Mouse (Mus musculus): Measurements from ENCODE around the gene Cd86.
A peak's percentile ranks its signal among the peaks of the same experiment; 100 is the strongest.

The Cd86 gene

GRCm38 (mm10) chr16:36661330-36661729 is 4.6 kb downstream of the Cd86 start:
- DNase-seq (ENCODE audit: low read depth, low spot score): no peak

GRCm38 (mm10) chr16:36655910-36656309 is 10.0 kb downstream of the Cd86 start:
- DNase-seq (ENCODE audit: low read depth, low spot score): peak; percentile 21

DNA sequence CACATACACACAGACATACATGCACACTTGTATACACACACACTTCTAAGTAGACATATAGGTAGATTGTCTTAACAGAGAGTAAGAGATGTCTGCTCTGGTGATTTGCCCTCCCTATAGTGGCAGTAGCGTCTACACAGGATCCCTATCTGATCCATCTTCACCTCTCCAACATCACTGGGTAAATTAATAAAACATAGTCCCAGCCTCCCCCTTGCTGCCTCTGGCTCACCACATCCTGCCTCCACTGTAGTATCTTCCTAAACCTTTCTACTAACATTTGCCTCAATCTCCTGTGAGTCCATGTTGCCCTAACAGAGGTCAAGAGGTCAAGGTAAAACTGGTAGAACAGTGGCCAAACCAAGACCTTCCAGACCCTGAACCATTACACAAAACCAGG is 10.7 kb downstream of the Cd86 start:
- DNase-seq (ENCODE audit: low read depth, low spot score): no peak

GRCm38 (mm10) chr16:36651174-36651766 is 14.6 kb downstream of the Cd86 start:
- DNase-seq (ENCODE audit: low read depth, low spot score): no peak

- no peak for DNase-seq (ENCODE audit: low read depth, low spot score)
Observed at GRCm38 (mm10) chr16:36650511-36650910, 15.4 kb downstream of the Cd86 start.

GRCm38 (mm10) chr16:36649304-36649703 is 16.6 kb downstream of the Cd86 start:
- DNase-seq (ENCODE audit: low read depth, low spot score): no peak

- DNase-seq (ENCODE audit: low read depth, low spot score): no peak
Observed at GRCm38 (mm10) chr16:36645124-36645523, 20.8 kb downstream of the Cd86 start.

DNA sequence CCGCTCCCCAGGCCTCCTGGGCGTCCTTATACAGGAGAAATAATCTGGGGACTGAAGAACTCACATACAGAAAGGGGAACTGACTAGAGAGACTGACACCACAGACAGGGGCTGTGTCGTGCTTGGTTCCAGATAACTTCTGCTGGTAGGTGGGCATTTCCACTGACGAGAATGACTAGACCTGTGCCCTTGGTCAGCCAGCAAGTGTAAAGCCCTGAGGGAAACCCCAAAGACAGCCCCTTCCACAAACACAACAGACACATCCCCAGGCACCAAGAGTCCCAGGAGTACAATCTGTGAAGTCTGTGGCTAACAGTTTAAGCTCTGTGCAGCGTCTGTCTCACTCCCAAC is 23.2 kb downstream of the Cd86 start:
- DNase-seq (ENCODE audit: low read depth, low spot score): no peak

DNA sequence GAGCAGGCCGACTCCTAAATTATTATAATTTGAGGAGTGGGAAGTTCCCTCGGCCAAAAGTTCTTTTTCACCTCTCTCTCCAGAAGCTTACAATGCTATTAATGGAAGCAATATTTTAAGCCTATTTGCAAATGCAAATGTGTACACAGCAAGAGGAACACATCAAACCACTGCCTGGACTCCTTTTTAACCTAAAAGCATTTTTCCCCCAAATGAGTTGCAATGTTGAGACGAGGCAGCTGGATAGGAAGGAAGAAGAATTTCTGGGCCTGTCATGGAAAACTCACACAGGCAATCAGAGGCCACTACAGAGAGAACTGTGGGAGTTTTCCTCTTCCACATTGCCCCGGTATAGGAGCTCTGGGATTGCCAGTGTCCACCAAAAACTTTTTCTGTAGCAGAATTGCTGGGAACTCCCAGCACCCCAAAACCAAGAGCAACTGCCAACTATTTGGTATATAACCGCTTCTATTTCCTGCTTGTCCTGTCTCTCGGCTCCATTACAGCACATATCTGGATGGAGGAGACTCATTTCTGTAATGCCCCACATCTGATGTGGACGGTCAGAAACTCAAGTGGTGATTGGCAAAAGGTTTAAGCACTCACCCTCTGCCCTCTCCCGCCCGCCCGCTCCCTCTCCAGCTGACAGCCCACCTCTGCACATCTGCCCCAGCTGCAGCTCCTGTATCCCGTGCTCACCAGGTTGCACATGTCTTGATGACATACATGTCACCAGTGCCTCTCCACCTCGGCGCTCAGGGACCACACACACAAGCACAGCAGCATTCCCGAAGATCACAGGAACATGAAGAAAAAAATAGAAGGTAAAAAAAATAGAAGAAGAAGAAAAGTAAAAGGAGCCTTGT is 23.8 kb downstream of the Cd86 start:
- no peak for DNase-seq (ENCODE audit: low read depth, low spot score)

GRCm38 (mm10) chr16:36640993-36641392 is 24.9 kb downstream of the Cd86 start:
- DNase-seq (ENCODE audit: low read depth, low spot score): no peak

DNA sequence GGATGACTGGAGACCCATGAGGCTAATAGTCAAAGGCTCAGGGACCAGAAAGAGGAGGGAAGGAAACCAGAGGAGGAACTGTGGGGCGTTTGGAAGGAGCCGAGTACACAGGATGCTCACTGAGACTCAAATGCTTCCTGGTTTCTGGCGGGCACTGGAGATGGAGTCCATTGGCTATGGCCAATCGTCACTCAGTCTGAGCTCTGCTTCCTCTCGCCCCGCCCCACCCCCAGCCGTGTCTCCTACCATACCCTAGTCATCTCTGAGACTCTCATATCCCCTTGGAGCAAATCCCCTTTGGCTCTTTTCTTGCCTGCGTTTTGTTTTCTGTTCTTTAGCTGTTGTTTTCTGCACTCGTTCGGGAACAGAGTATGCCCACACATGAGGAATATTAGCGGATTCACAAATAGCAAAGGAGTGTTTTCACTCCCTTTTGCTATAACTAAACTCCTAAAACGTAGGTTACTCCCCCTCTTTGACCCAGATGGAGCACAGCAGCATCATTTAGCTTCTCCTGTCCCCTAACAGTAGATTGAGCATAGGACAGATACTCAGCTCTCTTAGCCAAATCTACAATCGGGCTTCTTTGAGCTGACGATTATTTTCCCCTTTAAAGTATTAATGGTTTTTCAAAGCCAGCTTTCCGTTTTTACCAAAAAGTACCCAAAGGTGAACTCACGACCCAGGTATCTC is 25.9 kb downstream of the Cd86 start:
- DNase-seq (ENCODE audit: low read depth, low spot score): no peak

GRCm38 (mm10) chr16:36636800-36637199 is 29.1 kb downstream of the Cd86 start:
- no peak for DNase-seq (ENCODE audit: low read depth, low spot score)

DNA sequence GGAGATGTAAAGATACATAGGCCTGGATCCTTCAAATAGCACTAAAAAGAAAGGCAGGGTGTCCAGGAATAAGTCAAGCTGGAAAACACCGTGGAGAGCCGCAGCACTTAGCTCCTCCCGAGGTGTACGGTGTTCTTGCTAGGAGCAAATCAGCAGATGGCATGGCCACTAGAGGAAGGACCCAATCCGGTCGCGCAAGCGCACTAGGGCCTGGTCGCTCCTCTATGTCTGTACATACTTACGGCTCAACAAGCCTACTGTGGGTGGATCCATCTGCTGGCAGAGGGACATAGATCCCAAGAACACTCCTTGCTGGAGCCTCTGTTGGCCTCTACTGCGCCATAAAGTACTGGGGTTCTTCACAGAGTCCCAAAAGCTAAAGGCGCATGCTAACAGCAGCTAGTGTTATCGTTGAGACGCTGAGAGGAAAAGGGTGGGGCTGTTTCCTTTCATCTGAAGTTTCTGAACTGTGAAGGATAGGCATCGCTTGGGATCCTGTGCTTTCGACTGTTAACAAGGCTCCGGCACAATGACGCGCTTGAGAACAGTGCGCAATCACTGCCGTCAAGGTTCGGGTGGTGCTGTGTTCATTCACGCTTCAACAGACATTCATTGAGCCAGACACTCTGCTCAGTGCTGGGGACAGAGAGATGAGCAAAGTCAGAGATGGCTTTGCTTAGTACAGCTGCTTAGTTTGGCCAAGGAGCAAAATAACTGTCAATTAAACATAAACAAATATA is 30.7 kb downstream of the Cd86 start:
- peak; percentile 12 for DNase-seq (ENCODE audit: low read depth, low spot score)

DNA sequence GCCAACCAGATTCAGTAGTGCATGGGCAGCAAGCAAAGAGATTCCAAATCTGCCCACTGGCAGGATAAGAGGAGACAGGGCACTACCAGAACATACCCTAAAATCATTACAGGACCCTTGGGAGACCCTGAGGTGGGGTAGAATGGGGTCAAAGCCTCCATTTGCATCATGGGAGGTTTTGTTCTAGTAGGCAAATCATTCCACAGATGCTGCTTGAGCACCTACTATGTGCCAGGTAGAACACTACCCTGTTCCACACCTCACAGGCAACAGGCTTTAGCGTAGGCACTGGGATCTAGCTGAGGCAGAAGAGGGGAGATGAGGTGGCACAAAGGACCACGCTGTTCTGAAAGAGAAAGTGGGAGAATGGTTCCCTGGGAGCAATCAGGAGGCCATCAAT is 31.5 kb downstream of the Cd86 start:
- no peak for DNase-seq (ENCODE audit: low read depth, low spot score)

- DNase-seq (ENCODE audit: low read depth, low spot score): peak; percentile 28
Observed at GRCm38 (mm10) chr16:36632229-36632628, 33.7 kb downstream of the Cd86 start.

DNA sequence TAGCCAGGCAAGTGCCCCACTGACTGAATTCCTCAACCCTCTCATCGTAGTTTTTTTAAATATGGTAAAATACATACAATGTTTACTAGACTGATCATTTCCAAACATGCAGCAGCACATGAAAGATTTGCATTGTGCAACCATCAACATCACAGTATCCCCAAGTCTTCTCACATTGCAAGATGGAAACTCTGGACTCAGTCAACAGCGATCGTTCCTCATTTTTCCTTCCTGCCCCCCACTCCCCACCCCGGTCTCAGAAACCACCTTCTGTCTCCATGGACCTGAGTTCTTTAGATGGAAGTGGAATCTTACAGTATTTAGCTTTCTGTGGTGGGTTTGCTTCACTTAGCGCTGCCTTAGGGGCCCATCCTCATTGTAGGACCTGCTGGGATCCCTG is 34.3 kb downstream of the Cd86 start:
- DNase-seq (ENCODE audit: low read depth, low spot score): no peak

DNA sequence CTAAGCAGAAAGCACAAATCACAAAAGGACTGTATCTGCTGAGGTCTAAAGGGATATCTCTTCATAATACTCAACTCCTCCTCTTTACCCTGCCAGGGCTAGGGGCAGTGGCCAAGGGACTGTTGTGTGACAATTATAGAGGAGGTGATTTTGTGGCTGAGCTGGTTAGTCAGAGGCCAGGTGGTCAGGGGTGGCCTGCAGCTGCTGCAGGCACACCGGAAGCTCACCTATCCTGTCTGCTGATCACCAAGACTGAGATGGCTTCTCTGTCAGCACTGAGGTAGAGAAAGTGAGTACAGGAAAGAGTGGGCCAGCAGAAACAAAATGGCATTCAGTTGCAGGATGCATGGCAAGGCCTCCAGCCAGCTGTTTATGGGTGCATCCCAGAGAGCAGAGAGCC is 38.1 kb downstream of the Cd86 start:
- no peak for DNase-seq (ENCODE audit: low read depth, low spot score)

DNA sequence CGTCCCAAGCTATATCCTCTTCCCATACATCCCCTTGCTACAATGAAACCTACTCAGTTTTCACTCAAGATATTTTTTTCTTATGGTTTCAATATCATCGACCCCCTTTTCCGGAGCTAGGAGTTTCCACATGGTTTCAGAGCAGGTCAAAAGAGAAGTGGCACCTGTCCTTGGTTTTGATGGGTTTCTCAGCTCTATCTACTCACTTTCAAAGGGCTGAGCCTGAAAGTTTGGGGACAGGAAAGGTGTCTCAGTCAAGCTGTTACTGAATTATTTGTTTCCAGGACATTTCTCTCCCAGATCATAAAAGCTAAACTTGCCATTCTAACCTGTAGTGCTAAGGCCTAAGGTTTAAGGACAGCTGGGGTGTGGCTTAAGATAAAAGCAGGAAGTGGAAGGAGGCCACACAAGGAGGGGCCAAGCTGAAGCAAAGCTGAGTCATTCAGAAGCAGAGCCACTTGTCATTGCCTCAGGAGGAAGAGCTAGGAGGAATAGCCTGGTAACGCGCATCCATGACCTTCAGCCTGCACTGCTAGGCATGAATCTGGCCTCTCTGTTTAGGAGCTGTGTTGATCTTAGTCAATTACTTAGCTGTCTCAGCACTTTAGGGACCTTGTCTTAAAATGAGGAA is 39.2 kb downstream of the Cd86 start:
- DNase-seq (ENCODE audit: low read depth, low spot score): peak; percentile 40

DNA sequence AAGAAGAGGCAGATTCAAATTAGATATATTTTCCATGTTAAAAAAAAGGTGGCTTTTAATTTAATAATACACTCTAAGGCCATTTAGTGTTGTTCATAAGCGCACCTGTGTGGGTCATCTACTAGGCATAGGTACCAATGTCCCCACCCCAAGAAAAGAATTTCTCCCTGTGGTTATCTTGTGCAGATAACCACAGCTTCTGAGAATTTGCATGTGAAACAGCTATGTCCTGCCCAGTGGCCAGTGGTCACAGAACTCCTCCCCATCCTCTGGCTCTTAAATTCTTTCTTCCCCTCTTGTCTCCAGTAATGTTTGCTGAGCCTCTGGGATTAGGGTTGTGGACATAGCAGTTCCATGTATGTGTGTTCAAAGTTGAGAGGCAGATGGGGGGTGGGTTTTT is 40.0 kb downstream of the Cd86 start:
- DNase-seq (ENCODE audit: low read depth, low spot score): no peak

DNA sequence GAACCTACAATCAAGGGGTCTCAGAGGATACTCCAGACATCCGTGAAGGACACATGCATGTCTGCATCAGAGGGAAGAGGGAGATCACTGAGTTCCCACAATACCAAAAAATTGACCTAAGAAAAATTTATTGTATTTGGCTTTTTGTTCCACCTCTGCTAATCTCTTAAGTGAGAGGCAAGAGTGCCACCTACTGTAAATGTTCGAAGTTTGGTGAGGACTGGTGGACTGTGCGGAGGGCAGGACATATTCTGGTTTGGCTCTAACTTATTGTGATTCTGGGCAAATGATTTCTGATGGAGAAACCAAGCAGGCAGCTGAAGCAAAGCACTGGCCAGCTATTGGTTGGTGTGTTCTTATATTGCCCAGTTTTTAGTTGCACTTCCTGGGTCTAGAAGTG is 43.6 kb downstream of the Cd86 start:
- peak; percentile 9 for DNase-seq (ENCODE audit: low read depth, low spot score)

DNA sequence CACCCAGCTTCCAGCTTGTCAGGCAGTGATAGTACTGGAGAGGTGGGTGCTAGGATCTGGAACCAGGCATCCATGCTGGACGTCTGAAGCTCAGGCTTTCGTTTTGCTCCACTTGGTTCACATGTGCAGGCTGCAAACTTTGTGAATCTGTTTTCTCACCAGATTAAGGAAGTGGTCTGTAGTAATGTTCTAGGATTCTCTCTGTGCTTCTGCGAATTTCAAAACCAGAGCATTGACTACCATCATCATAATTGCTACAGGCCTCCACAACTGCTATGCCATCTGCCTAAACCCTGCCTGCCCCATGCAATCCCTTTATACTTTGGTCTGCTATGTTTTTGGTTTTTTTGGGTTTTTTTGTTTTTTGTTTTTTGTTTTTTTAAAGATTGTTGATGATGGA is 44.8 kb downstream of the Cd86 start:
- DNase-seq (ENCODE audit: low read depth, low spot score): no peak

GRCm38 (mm10) chr16:36613701-36614100 is 52.2 kb downstream of the Cd86 start:
- DNase-seq (ENCODE audit: low read depth, low spot score): no peak

Data from CD4-positive helper T cell, adult 2 months (primary cell).